Mouse (Mus musculus): Measurements from ENCODE around the gene Wdsub1. TPM values are rescaled to one million over a fixed set of nuclear protein-coding genes. Genes with fewer than 3 reads are reported as not detected.

Gene Wdsub1
- polyA plus RNA-seq, 1 experiment from 2014 or later: 34.2 TPM

- Histone ChIP-seq H3K4me3 (no peak overlapping the region), H3K9me3 (no peaks in the 10 kb centered on the region), H3K4me2 (no peak overlapping the region), H3K4me1 (no peaks in the 10 kb centered on the region), H3K27ac (no peak overlapping the region), H3K9ac (no peak overlapping the region), H3K36me3 (peaks cover 65% of the 10 kb centered on the region), H3K27me3 (no peaks in the 10 kb centered on the region)
- WGBS: 89% methylated on average over 2 of the region's 2 CpGs
- ATAC-seq (ENCODE audit: insufficient number of reproducible peaks, low FRiP score, low TSS enrichment, low read depth): no peak
These were observed 61.3 kb downstream of the Wdsub1 start for GRCm38 (mm10) chr2:59821044-59821443.

- H3K36me3 ChIP-seq: peaks cover 72% of the 10 kb centered on the region
- H3K27me3 ChIP-seq: no peaks in the 10 kb centered on the region
- no peak overlapping the region for H3K4me3 ChIP-seq
- no peaks in the 10 kb centered on the region for H3K4me1 ChIP-seq
- no peak overlapping the region for H3K4me2 ChIP-seq
- no peaks in the 10 kb centered on the region for H3K9me3 ChIP-seq
- no peak overlapping the region for H3K9ac ChIP-seq
- WGBS: 61% methylated on average over 15 of the region's 15 CpGs
- no peak overlapping the region; the same call in 1 of the 2 replicates for H3K27ac ChIP-seq
- no peak for ATAC-seq (ENCODE audit: insufficient number of reproducible peaks, low FRiP score, low TSS enrichment, low read depth)
These were observed 62.3 kb downstream of the Wdsub1 start for GRCm38 (mm10) chr2:59820088-59820487.

GRCm38 (mm10) chr2:59819415-59819814, 63.0 kb downstream of the Wdsub1 start:
- 76% methylated on average over 6 of the region's 6 CpGs for WGBS
- H3K27me3 ChIP-seq: no peaks in the 10 kb centered on the region
- H3K36me3 ChIP-seq: peaks cover 68% of the 10 kb centered on the region
- ATAC-seq (ENCODE audit: insufficient number of reproducible peaks, low FRiP score, low TSS enrichment, low read depth): no peak
- no peaks in the 10 kb centered on the region for H3K9me3 ChIP-seq
- H3K4me2 ChIP-seq: no peak overlapping the region
- H3K9ac ChIP-seq: no peak overlapping the region
- no peak overlapping the region for H3K4me3 ChIP-seq
- H3K27ac ChIP-seq: no peak overlapping the region
- H3K4me1 ChIP-seq: no peaks in the 10 kb centered on the region

- ATAC-seq (ENCODE audit: insufficient number of reproducible peaks, low FRiP score, low TSS enrichment, low read depth): no peak
- Histone ChIP-seq H3K4me3 (no peak overlapping the region), H3K9ac (no peak overlapping the region), H3K27me3 (no peaks in the 10 kb centered on the region), H3K27ac (no peak overlapping the region), H3K36me3 (peaks cover 62% of the 10 kb centered on the region), H3K4me1 (no peaks in the 10 kb centered on the region), H3K4me2 (no peak overlapping the region), H3K9me3 (no peaks in the 10 kb centered on the region)
- 95% methylated on average over 15 of the region's 15 CpGs for WGBS
These were observed 63.7 kb downstream of the Wdsub1 start for GRCm38 (mm10) chr2:59818663-59819062.

GRCm38 (mm10) chr2:59814997-59815396, 67.4 kb downstream of the Wdsub1 start:
- no peak overlapping the region for H3K27ac ChIP-seq
- no peak overlapping the region for H3K9ac ChIP-seq
- whole genome bisulfite sequencing: 82% methylated on average over 8 of the region's 8 CpGs
- 0 out of 2 replicates have a peak, but pooled peaks cover 5% of the 10 kb centered on the region for H3K4me1 ChIP-seq
- no peaks in the 10 kb centered on the region for H3K9me3 ChIP-seq
- no peak overlapping the region for H3K4me2 ChIP-seq
- no peak for ATAC-seq (ENCODE audit: insufficient number of reproducible peaks, low FRiP score, low TSS enrichment, low read depth)
- no peak overlapping the region for H3K4me3 ChIP-seq
- peaks cover 49% of the 10 kb centered on the region for H3K36me3 ChIP-seq
- H3K27me3 ChIP-seq: no peaks in the 10 kb centered on the region

GRCm38 (mm10) chr2:59813457-59813856, 68.9 kb downstream of the Wdsub1 start:
- no peaks in the 10 kb centered on the region for H3K9me3 ChIP-seq
- no peak overlapping the region for H3K9ac ChIP-seq
- 90% methylated on average over 13 of the region's 13 CpGs for WGBS
- 0 out of 2 replicates have a peak, but pooled peaks cover 5% of the 10 kb centered on the region for H3K4me1 ChIP-seq
- no peak overlapping the region for H3K27ac ChIP-seq
- no peak overlapping the region for H3K4me2 ChIP-seq
- ATAC-seq (ENCODE audit: insufficient number of reproducible peaks, low FRiP score, low TSS enrichment, low read depth): no peak
- H3K4me3 ChIP-seq: no peak overlapping the region
- H3K36me3 ChIP-seq: peaks cover 40% of the 10 kb centered on the region
- no peaks in the 10 kb centered on the region for H3K27me3 ChIP-seq

GRCm38 (mm10) chr2:59812641-59813040, 69.8 kb downstream of the Wdsub1 start:
- Histone ChIP-seq H3K9me3 (no peaks in the 10 kb centered on the region), H3K4me3 (no peak overlapping the region), H3K9ac (no peak overlapping the region), H3K27me3 (no peaks in the 10 kb centered on the region), H3K4me2 (no peak overlapping the region), H3K27ac (no peak overlapping the region), H3K36me3 (peaks cover 42% of the 10 kb centered on the region), H3K4me1 (0 out of 2 replicates have a peak, but pooled peaks cover 5% of the 10 kb centered on the region)
- 94% methylated on average over 1 of the region's 1 CpGs for WGBS
- ATAC-seq (ENCODE audit: insufficient number of reproducible peaks, low FRiP score, low TSS enrichment, low read depth): no peak

GRCm38 (mm10) chr2:59811247-59811646, 71.1 kb downstream of the Wdsub1 start:
- Histone ChIP-seq H3K4me1 (0 out of 2 replicates have a peak, but pooled peaks cover 5% of the 10 kb centered on the region), H3K27me3 (no peaks in the 10 kb centered on the region), H3K9me3 (no peaks in the 10 kb centered on the region), H3K4me3 (no peak overlapping the region), H3K36me3 (peaks cover 39% of the 10 kb centered on the region), H3K27ac (no peak overlapping the region), H3K9ac (no peak overlapping the region), H3K4me2 (no peak overlapping the region)
- no peak for ATAC-seq (ENCODE audit: insufficient number of reproducible peaks, low FRiP score, low TSS enrichment, low read depth)
- WGBS: 78% methylated on average over 1 of the region's 1 CpGs

GRCm38 (mm10) chr2:59810039-59810438, 72.4 kb downstream of the Wdsub1 start:
- WGBS: 76% methylated on average over 7 of the region's 7 CpGs
- Histone ChIP-seq H3K4me3 (no peak overlapping the region), H3K27ac (no peak overlapping the region), H3K4me1 (peaks cover 5% of the 10 kb centered on the region; the same call in 1 of the 2 replicates), H3K9me3 (no peaks in the 10 kb centered on the region), H3K4me2 (no peak overlapping the region), H3K27me3 (no peaks in the 10 kb centered on the region), H3K9ac (no peak overlapping the region), H3K36me3 (peaks cover 31% of the 10 kb centered on the region)
- no peak for ATAC-seq (ENCODE audit: insufficient number of reproducible peaks, low FRiP score, low TSS enrichment, low read depth)

- no peak overlapping the region for H3K9ac ChIP-seq
- H3K9me3 ChIP-seq: no peaks in the 10 kb centered on the region
- no peak overlapping the region for H3K4me3 ChIP-seq
- no peak for ATAC-seq (ENCODE audit: insufficient number of reproducible peaks, low FRiP score, low TSS enrichment, low read depth)
- no peak overlapping the region for H3K27ac ChIP-seq
- H3K36me3 ChIP-seq: peaks cover 35% of the 10 kb centered on the region
- H3K4me2 ChIP-seq: no peak overlapping the region
- H3K4me1 ChIP-seq: peaks cover 5% of the 10 kb centered on the region; the same call in 1 of the 2 replicates
- H3K27me3 ChIP-seq: no peaks in the 10 kb centered on the region
- 91% methylated on average over 4 of the region's 4 CpGs for WGBS
These were observed 73.8 kb downstream of the Wdsub1 start for GRCm38 (mm10) chr2:59808608-59809007.

- Histone ChIP-seq H3K4me2 (no peak overlapping the region), H3K9ac (no peak overlapping the region), H3K4me3 (no peak overlapping the region), H3K27me3 (no peaks in the 10 kb centered on the region), H3K27ac (no peak overlapping the region), H3K36me3 (peaks cover 50% of the 10 kb centered on the region), H3K9me3 (no peaks in the 10 kb centered on the region), H3K4me1 (peaks cover 2% of the 10 kb centered on the region; the same call in 1 of the 2 replicates)
- no peak for ATAC-seq (ENCODE audit: insufficient number of reproducible peaks, low FRiP score, low TSS enrichment, low read depth)
- WGBS: 90% methylated on average over 6 of the region's 6 CpGs
These were observed 76.4 kb downstream of the Wdsub1 start for GRCm38 (mm10) chr2:59806038-59806437.

- Histone ChIP-seq H3K4me3 (no peak overlapping the region), H3K27ac (no peak overlapping the region), H3K27me3 (no peaks in the 10 kb centered on the region), H3K9me3 (no peaks in the 10 kb centered on the region), H3K4me1 (no peaks in the 10 kb centered on the region; the same call in 1 of the 2 replicates), H3K9ac (no peak overlapping the region), H3K4me2 (no peak overlapping the region), H3K36me3 (peaks cover 51% of the 10 kb centered on the region)
- 46% methylated on average over 2 of the region's 2 CpGs for WGBS
- ATAC-seq (ENCODE audit: insufficient number of reproducible peaks, low FRiP score, low TSS enrichment, low read depth): no peak
These were observed 76.8 kb downstream of the Wdsub1 start for GRCm38 (mm10) chr2:59805595-59805994.

Data from limb, embryonic 15.5 days (tissue).